Mouse (Mus musculus): ENCODE data around the gene Strip2. TPM values are rescaled to one million over a fixed set of nuclear protein-coding genes. Genes with fewer than 3 reads are reported as not detected.
A peak's percentile ranks its signal among the peaks of the same experiment; 100 is the strongest.

The Strip2 gene
- polyA plus RNA-seq, 1 experiment from 2014 or later = 0.64 TPM

DNA sequence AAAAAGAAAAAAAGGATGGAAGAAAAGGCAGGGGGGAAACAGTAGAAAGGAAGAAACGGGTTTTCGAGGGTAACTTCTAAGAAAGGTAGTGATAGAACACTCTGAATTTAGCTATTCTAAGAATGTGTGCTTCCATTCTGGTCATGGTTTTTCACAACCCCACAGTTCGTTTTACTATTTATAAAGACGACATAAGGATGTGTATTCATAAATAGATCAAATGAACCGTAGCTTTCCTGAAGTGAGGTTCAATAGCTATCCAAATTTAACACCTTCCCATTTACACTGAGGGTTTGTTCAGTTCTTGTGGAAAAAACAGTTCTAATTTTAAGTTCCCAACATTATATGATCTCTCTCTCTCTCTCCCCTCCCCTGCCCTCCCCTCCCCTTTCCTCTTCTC is 56.5 kb downstream of the Strip2 start:
- Histone ChIP-seq H3K27me3 (ENCODE audit: control insufficient read depth, insufficient read depth, low read length) (no peaks in the 10 kb centered on the region), H3K9ac (ENCODE audit: low read length) (no peak overlapping the region), H3K4me2 (ENCODE audit: low read depth) (no peak overlapping the region), H3K4me3 (ENCODE audit: low read depth, low read length) (no peak overlapping the region), H3K27ac (ENCODE audit: low read depth, low read length) (no peak overlapping the region), H3K4me1 (ENCODE audit: control insufficient read depth, insufficient read depth, low read length) (no peaks in the 10 kb centered on the region), H3K36me3 (ENCODE audit: control insufficient read depth, insufficient read depth, low read length) (no peaks in the 10 kb centered on the region), H3K9me3 (ENCODE audit: control insufficient read depth, low read length) (no peaks in the 10 kb centered on the region)
- no peak for DNase-seq (ENCODE audit: low spot score)
- 82% methylated on average over 5 of the region's 5 CpGs for WGBS
- no peak for ATAC-seq (ENCODE audit: insufficient read depth, low FRiP score, low TSS enrichment)

GRCm38 (mm10) chr6:29974836-29975235 is 58.0 kb downstream of the Strip2 start:
- no peaks in the 10 kb centered on the region for H3K4me1 ChIP-seq (ENCODE audit: control insufficient read depth, insufficient read depth, low read length)
- ATAC-seq (ENCODE audit: insufficient read depth, low FRiP score, low TSS enrichment) = no peak
- no peaks in the 10 kb centered on the region for H3K9me3 ChIP-seq (ENCODE audit: control insufficient read depth, low read length)
- no peak for DNase-seq (ENCODE audit: low spot score)
- no peak overlapping the region for H3K9ac ChIP-seq (ENCODE audit: low read length)
- WGBS = 67% methylated on average over 8 of the region's 8 CpGs
- H3K27ac ChIP-seq (ENCODE audit: low read depth, low read length) = no peak overlapping the region
- H3K27me3 ChIP-seq (ENCODE audit: control insufficient read depth, insufficient read depth, low read length) = no peaks in the 10 kb centered on the region
- no peaks in the 10 kb centered on the region for H3K36me3 ChIP-seq (ENCODE audit: control insufficient read depth, insufficient read depth, low read length)
- H3K4me2 ChIP-seq (ENCODE audit: low read depth) = no peak overlapping the region
- H3K4me3 ChIP-seq (ENCODE audit: low read depth, low read length) = no peak overlapping the region

GRCm38 (mm10) chr6:29980461-29980860 is 63.6 kb downstream of the Strip2 start:
- no peak overlapping the region for H3K27ac ChIP-seq (ENCODE audit: low read depth, low read length)
- 93% methylated on average over 6 of the region's 6 CpGs for WGBS
- no peaks in the 10 kb centered on the region for H3K9me3 ChIP-seq (ENCODE audit: control insufficient read depth, low read length)
- no peak for DNase-seq (ENCODE audit: low spot score)
- no peaks in the 10 kb centered on the region for H3K36me3 ChIP-seq (ENCODE audit: control insufficient read depth, insufficient read depth, low read length)
- no peak overlapping the region for H3K4me2 ChIP-seq (ENCODE audit: low read depth)
- H3K4me1 ChIP-seq (ENCODE audit: control insufficient read depth, insufficient read depth, low read length) = no peaks in the 10 kb centered on the region
- H3K27me3 ChIP-seq (ENCODE audit: control insufficient read depth, insufficient read depth, low read length) = no peaks in the 10 kb centered on the region
- H3K4me3 ChIP-seq (ENCODE audit: low read depth, low read length) = no peak overlapping the region
- H3K9ac ChIP-seq (ENCODE audit: low read length) = no peak overlapping the region
- no peak for ATAC-seq (ENCODE audit: insufficient read depth, low FRiP score, low TSS enrichment)

GRCm38 (mm10) chr6:29981797-29982196 is 65.0 kb downstream of the Strip2 start:
- ATAC-seq (ENCODE audit: insufficient read depth, low FRiP score, low TSS enrichment) (no peak), DNase-seq (ENCODE audit: low spot score) (no peak)
- Histone ChIP-seq H3K4me3 (ENCODE audit: low read depth, low read length) (no peak overlapping the region), H3K9me3 (ENCODE audit: control insufficient read depth, low read length) (no peaks in the 10 kb centered on the region), H3K36me3 (ENCODE audit: control insufficient read depth, insufficient read depth, low read length) (no peaks in the 10 kb centered on the region), H3K27me3 (ENCODE audit: control insufficient read depth, insufficient read depth, low read length) (peaks cover 8% of the 10 kb centered on the region), H3K4me2 (ENCODE audit: low read depth) (no peak overlapping the region), H3K27ac (ENCODE audit: low read depth, low read length) (no peak overlapping the region), H3K9ac (ENCODE audit: low read length) (no peak overlapping the region), H3K4me1 (ENCODE audit: control insufficient read depth, insufficient read depth, low read length) (no peaks in the 10 kb centered on the region)

DNA sequence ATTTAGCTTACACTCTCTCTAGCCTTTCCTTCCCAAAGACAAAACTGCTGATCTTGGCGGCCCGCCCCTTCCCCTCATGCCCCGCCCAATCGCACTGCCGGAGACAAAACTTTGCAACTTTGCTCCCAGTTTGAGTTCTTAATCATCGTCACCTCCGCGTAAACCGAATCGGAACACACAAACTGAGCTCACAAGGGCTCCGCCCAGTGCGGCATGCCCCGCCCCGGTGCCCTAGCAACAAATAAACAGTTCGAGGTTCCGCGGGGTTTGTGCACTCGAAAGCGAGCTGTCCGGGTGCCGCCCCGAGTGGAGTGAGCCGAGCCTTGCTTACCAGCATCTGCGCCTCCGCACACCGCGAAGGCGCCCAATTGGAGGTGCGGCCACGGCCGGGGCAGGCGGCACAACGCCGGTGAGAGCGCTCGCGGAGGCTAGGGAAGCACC is 68.3 kb downstream of the Strip2 start:
- DNase-seq (ENCODE audit: low spot score) (peak; percentile 71), ATAC-seq (ENCODE audit: insufficient read depth, low FRiP score, low TSS enrichment) (peak; percentile 71; the same call in 1 of the 2 replicates)
- peak overlapping the region; percentile 50 for H3K9ac ChIP-seq (ENCODE audit: low read length)
- no peaks in the 10 kb centered on the region for H3K4me1 ChIP-seq (ENCODE audit: control insufficient read depth, insufficient read depth, low read length)
- peak overlapping the region; percentile 86 for H3K4me2 ChIP-seq (ENCODE audit: low read depth)
- H3K36me3 ChIP-seq (ENCODE audit: control insufficient read depth, insufficient read depth, low read length) = no peaks in the 10 kb centered on the region
- H3K4me3 ChIP-seq (ENCODE audit: low read depth, low read length) = peak overlapping the region; percentile 47
- no peak overlapping the region for H3K27ac ChIP-seq (ENCODE audit: low read depth, low read length)
- under 1% methylated on average over 37 of the region's 37 CpGs for WGBS
- H3K9me3 ChIP-seq (ENCODE audit: control insufficient read depth, low read length) = no peaks in the 10 kb centered on the region
- peaks cover 8% of the 10 kb centered on the region for H3K27me3 ChIP-seq (ENCODE audit: control insufficient read depth, insufficient read depth, low read length)

- H3K4me2 ChIP-seq (ENCODE audit: low read depth) = peak overlapping the region; percentile 86
- H3K27me3 ChIP-seq (ENCODE audit: control insufficient read depth, insufficient read depth, low read length) = peaks cover 8% of the 10 kb centered on the region
- ATAC-seq (ENCODE audit: insufficient read depth, low FRiP score, low TSS enrichment) (no peak), DNase-seq (ENCODE audit: low spot score) (peak; percentile 18)
- no peaks in the 10 kb centered on the region for H3K36me3 ChIP-seq (ENCODE audit: control insufficient read depth, insufficient read depth, low read length)
- H3K4me1 ChIP-seq (ENCODE audit: control insufficient read depth, insufficient read depth, low read length) = no peaks in the 10 kb centered on the region
- H3K4me3 ChIP-seq (ENCODE audit: low read depth, low read length) = peak overlapping the region; percentile 47
- H3K9ac ChIP-seq (ENCODE audit: low read length) = peak overlapping the region; percentile 50
- 2% methylated on average over 14 of the region's 14 CpGs for WGBS
- H3K9me3 ChIP-seq (ENCODE audit: control insufficient read depth, low read length) = no peaks in the 10 kb centered on the region
- H3K27ac ChIP-seq (ENCODE audit: low read depth, low read length) = no peak overlapping the region
These were observed 68.7 kb downstream of the Strip2 start for GRCm38 (mm10) chr6:29985504-29985903.

DNA sequence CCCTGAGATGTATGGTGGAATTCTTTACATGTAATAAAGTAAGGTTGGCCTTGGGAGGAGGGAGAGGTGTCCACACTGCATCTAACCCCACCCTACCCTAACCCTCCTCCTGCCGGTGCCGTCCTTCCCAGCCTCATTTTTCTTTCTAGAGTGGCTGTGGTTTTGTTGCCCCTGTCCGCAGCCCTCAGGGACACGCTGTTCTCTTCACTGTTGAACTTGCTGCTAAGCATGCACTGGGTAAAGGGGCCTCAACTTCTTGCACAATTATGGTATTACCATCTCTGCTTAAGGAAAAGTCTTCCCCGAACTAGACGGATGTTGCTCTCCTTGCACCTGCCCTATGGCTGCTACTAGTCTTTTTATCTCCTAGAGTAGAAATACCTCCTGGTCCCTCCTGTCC is 69.2 kb downstream of the Strip2 start:
- Histone ChIP-seq H3K4me3 (ENCODE audit: low read depth, low read length) (0 out of 2 replicates have a peak overlapping the region, but pooled peaks have one; percentile 47), H3K4me2 (ENCODE audit: low read depth) (peak overlapping the region; percentile 86), H3K27me3 (ENCODE audit: control insufficient read depth, insufficient read depth, low read length) (peaks cover 8% of the 10 kb centered on the region), H3K9ac (ENCODE audit: low read length) (no peak overlapping the region), H3K9me3 (ENCODE audit: control insufficient read depth, low read length) (no peaks in the 10 kb centered on the region), H3K36me3 (ENCODE audit: control insufficient read depth, insufficient read depth, low read length) (no peaks in the 10 kb centered on the region), H3K27ac (ENCODE audit: low read depth, low read length) (no peak overlapping the region), H3K4me1 (ENCODE audit: control insufficient read depth, insufficient read depth, low read length) (no peaks in the 10 kb centered on the region)
- ATAC-seq (ENCODE audit: insufficient read depth, low FRiP score, low TSS enrichment) (no peak), DNase-seq (ENCODE audit: low spot score) (no peak)
- 41% methylated on average over 6 of the region's 6 CpGs for WGBS

- DNase-seq (ENCODE audit: low spot score) = no peak
These were observed 70.4 kb downstream of the Strip2 start for GRCm38 (mm10) chr6:29987246-29987645.

GRCm38 (mm10) chr6:29998140-29998539 is 81.3 kb downstream of the Strip2 start:
- H3K9me3 ChIP-seq (ENCODE audit: control insufficient read depth, low read length) = no peaks in the 10 kb centered on the region
- no peak overlapping the region for H3K4me3 ChIP-seq (ENCODE audit: low read depth, low read length)
- no peaks in the 10 kb centered on the region for H3K36me3 ChIP-seq (ENCODE audit: control insufficient read depth, insufficient read depth, low read length)
- H3K4me1 ChIP-seq (ENCODE audit: control insufficient read depth, insufficient read depth, low read length) = no peaks in the 10 kb centered on the region
- no peak overlapping the region for H3K4me2 ChIP-seq (ENCODE audit: low read depth)
- WGBS = 77% methylated on average over 9 of the region's 9 CpGs
- H3K27me3 ChIP-seq (ENCODE audit: control insufficient read depth, insufficient read depth, low read length) = no peaks in the 10 kb centered on the region
- H3K9ac ChIP-seq (ENCODE audit: low read length) = no peak overlapping the region
- H3K27ac ChIP-seq (ENCODE audit: low read depth, low read length) = no peak overlapping the region
- DNase-seq (ENCODE audit: low spot score) (no peak), ATAC-seq (ENCODE audit: insufficient read depth, low FRiP score, low TSS enrichment) (no peak)

More at GRCm38 (mm10) chr6:29987246-29987645, 70.4 kb downstream of the Strip2 start:
- no peak for ATAC-seq (ENCODE audit: insufficient read depth, low FRiP score, low TSS enrichment)
- Histone ChIP-seq H3K4me3 (ENCODE audit: low read depth, low read length) (no peak overlapping the region), H3K36me3 (ENCODE audit: control insufficient read depth, insufficient read depth, low read length) (no peaks in the 10 kb centered on the region), H3K4me1 (ENCODE audit: control insufficient read depth, insufficient read depth, low read length) (no peaks in the 10 kb centered on the region), H3K9me3 (ENCODE audit: control insufficient read depth, low read length) (no peaks in the 10 kb centered on the region), H3K9ac (ENCODE audit: low read length) (no peak overlapping the region), H3K27ac (ENCODE audit: low read depth, low read length) (no peak overlapping the region), H3K27me3 (ENCODE audit: control insufficient read depth, insufficient read depth, low read length) (peaks cover 8% of the 10 kb centered on the region), H3K4me2 (ENCODE audit: low read depth) (no peak overlapping the region)
- WGBS = 54% methylated on average over 3 of the region's 3 CpGs
